Mouse (Mus musculus) gastrocnemius, postnatal 36 days (tissue): ENCODE results near the gene Trim63. TPM values are rescaled to one million over a fixed set of nuclear protein-coding genes. Genes with fewer than 3 reads are reported as not detected.

Source experiments
- DNase-seq, 2 experiments: peaks; one replicate each; pipeline ENCODE4 v3.0.0; 2022
- intact Hi-C: fragments of 180-260 bp; cut with DNase I; formaldehyde crosslinking; loops from one replicate; pipeline ENCODE4 v1.15.1; 2025
- total RNA-seq, 2 experiments: library from RNA; stranded (reverse); gene quantifications; 2 replicates each; pipeline ENCODE4 v1.2.3; 2021

The Trim63 gene
- total RNA-seq, 2 experiments from 2014 or later = 241 to 268 TPM

- intact Hi-C loops = loop anchor here (5.0 kb wide), 1 partner anchor 40 kb away; the partner anchor contains the start of gene Trim63
- DNase-seq = peak; percentile 52 to 55
Observed at GRCm38 (mm10) chr4:134356591-134357460, 41.9 kb downstream of the Trim63 start.

GRCm38 (mm10) chr4:134357461-134357771 lies 42.5 kb downstream of the Trim63 start:
- intact Hi-C loops = loop anchor here (5.0 kb wide), 1 partner anchor 40 kb away; the partner anchor contains the start of gene Trim63
- DNase-seq = no peak

- intact Hi-C loops = loop anchor here (5.0 kb wide), 1 partner anchor 42 kb away; the partner anchor contains the start of gene Trim63
- no peak for DNase-seq
Observed at GRCm38 (mm10) chr4:134359649-134360048, 44.7 kb downstream of the Trim63 start.

- intact Hi-C loops = no loop called here
- DNase-seq = no peak
Observed at GRCm38 (mm10) chr4:134361215-134361614, 46.3 kb downstream of the Trim63 start.

- DNase-seq = no peak
- intact Hi-C loops = no loop called here
Observed at GRCm38 (mm10) chr4:134362124-134362523, 47.2 kb downstream of the Trim63 start.

GRCm38 (mm10) chr4:134362586-134362985 lies 47.7 kb downstream of the Trim63 start:
- intact Hi-C loops = no loop called here
- no peak for DNase-seq

- intact Hi-C loops = no loop called here
- DNase-seq = no peak
Observed at GRCm38 (mm10) chr4:134365280-134365679, 50.4 kb downstream of the Trim63 start.

- intact Hi-C loops = loop anchor here (5.0 kb wide), 1 partner anchor 123 kb away; the partner anchor contains the start of genes Gm30191 and Zfp593
- no peak for DNase-seq
Observed at GRCm38 (mm10) chr4:134370649-134371221, 55.8 kb downstream of the Trim63 start.

- DNase-seq = no peak
- intact Hi-C loops = loop anchor here (5.0 kb wide), 1 partner anchor 124 kb away; the partner anchor contains the start of genes Gm30191 and Zfp593
Observed at GRCm38 (mm10) chr4:134371316-134371855, 56.5 kb downstream of the Trim63 start.

GRCm38 (mm10) chr4:134372294-134372747 lies 57.4 kb downstream of the Trim63 start:
- intact Hi-C loops = loop anchor here (5.0 kb wide), 1 partner anchor 125 kb away; the partner anchor contains the start of genes Gm30191 and Zfp593
- peak; percentile 57 to 72 for DNase-seq

- intact Hi-C loops = loop anchor here (5.0 kb wide), 1 partner anchor 126 kb away; the partner anchor contains the start of genes Gm30191 and Zfp593
- no peak for DNase-seq
Observed at GRCm38 (mm10) chr4:134373295-134373694, 58.4 kb downstream of the Trim63 start.

- no peak for DNase-seq
- intact Hi-C loops = loop anchor here (5.0 kb wide), 1 partner anchor 127 kb away; the partner anchor contains the start of genes Gm30191 and Zfp593
Observed at GRCm38 (mm10) chr4:134374306-134374705, 59.4 kb downstream of the Trim63 start.

GRCm38 (mm10) chr4:134378089-134378615 lies 63.2 kb downstream of the Trim63 start:
- intact Hi-C loops = loop anchor here (5.0 kb wide), 2 partner anchors 111 to 191 kb away; partner anchors contain the start of gene Cep85
- DNase-seq = no peak

Other genes with a start within 250 kb of the Trim63 start
- gene Cd52, start 220.0 kb upstream of the Trim63 start, total RNA-seq = 1 to 10 TPM; 1.1 to 1.9 TPM
- gene Ubxn11, start 212.6 kb upstream of the Trim63 start, total RNA-seq = 1 to 10 TPM; 1.4 to 2.1 TPM
- gene Sh3bgrl3, start 186.3 kb upstream of the Trim63 start, total RNA-seq = 10 to 100 TPM; 17.1 to 19.7 TPM
- gene Cep85, start 128.0 kb upstream of the Trim63 start, total RNA-seq = 10 to 100 TPM; 51.0 to 64.2 TPM
- gene Gm7534, start 112.1 kb upstream of the Trim63 start, total RNA-seq = not detected
- gene Catsper4, start 87.7 kb upstream of the Trim63 start, total RNA-seq = 1 to 10 TPM; 1.3 to 1.4 TPM
- gene Cnksr1, start 76.7 kb upstream of the Trim63 start, total RNA-seq = 10 to 100 TPM; 33.7 to 36.3 TPM
- not detected for gene E130218I03Rik, start 71.5 kb upstream of the Trim63 start, total RNA-seq
- gene Zfp593, start 69.5 kb upstream of the Trim63 start, total RNA-seq = 1 to 10 TPM; 4.5 to 4.7 TPM
- not detected for gene Gm30191, start 68.2 kb upstream of the Trim63 start, total RNA-seq
- gene Grrp1, start 61.0 kb upstream of the Trim63 start, total RNA-seq = 1 to 10 TPM; 2.4 to 3.6 TPM
- 1 to 10 TPM; 2.2 to 4.3 TPM for gene Pdik1l, start 27.2 kb upstream of the Trim63 start, total RNA-seq
- 10 to 100 TPM in 1 of 2 experiments, 1 to 10 TPM in 1; 3.8 to 22.3 TPM for gene Slc30a2, start 28.1 kb downstream of the Trim63 start, total RNA-seq
- 10 to 100 TPM; 25.9 to 29.9 TPM for gene Extl1, start 68.7 kb downstream of the Trim63 start, total RNA-seq
- gene Pafah2, start 81.2 kb downstream of the Trim63 start, total RNA-seq = 1 to 10 TPM; 1.8 to 4.0 TPM
- gene Stmn1, start 153.2 kb downstream of the Trim63 start, total RNA-seq = 1 to 10 TPM; 8.0 TPM
- 1 to 10 TPM; 2.4 to 3.0 TPM for gene Paqr7, start 181.6 kb downstream of the Trim63 start, total RNA-seq
- gene Aunip, start 195.9 kb downstream of the Trim63 start, total RNA-seq = under 1 TPM in 1 of 2 experiments, not detected in 1; 0.20 TPM
- 100 to 1,000 TPM; 124 to 130 TPM for gene Mtfr1l, start 220.3 kb downstream of the Trim63 start, total RNA-seq
- gene Selenon, start 237.0 kb downstream of the Trim63 start, total RNA-seq = 1 to 10 TPM; 4.9 to 6.1 TPM